Mouse (Mus musculus) CH12.LX (cell line): Measurements from ENCODE around the gene Slc16a3. TPM values are rescaled to one million over a fixed set of nuclear protein-coding genes. Genes with fewer than 3 reads are reported as not detected.

Experiments used
- DNase-seq: peaks from one replicate; pipeline ENCODE4 v3.0.0-alpha.2; 2013; ENCODE audit errors: extremely low read depth
- H3K27ac ChIP-seq: 2 replicates; pipeline ENCODE4 v1.5.1; 2012; ENCODE audit warnings: low read depth, mild to moderate bottlenecking, control low read depth, moderate library complexity; ENCODE audit not compliant: insufficient read depth
- H3K27me3 ChIP-seq: replicated peaks from 2 replicates; pipeline ENCODE3; 2012; ENCODE audit warnings: inconsistent platforms
- H3K36me3 ChIP-seq, 2 experiments: replicated peaks in 1 of 2; 2 replicates each; pipeline versions ENCODE3 to v1.6.1; 2012; ENCODE audit warnings: inconsistent platforms in 1 of 2, low read length in 1 of 2, mild to moderate bottlenecking in 1 of 2, mixed read lengths in 1 of 2, moderate library complexity in 1 of 2; ENCODE audit not compliant: control insufficient read depth in 1 of 2, insufficient read depth in 1 of 2
- H3K4me1 ChIP-seq, 2 experiments: 2 replicates each; pipeline ENCODE4 v1.6.1; 2012; ENCODE audit warnings: inconsistent platforms in 1 of 2, moderate library complexity in 1 of 2; ENCODE audit not compliant: insufficient read depth in 2 of 2, control insufficient read depth in 1 of 2
- H3K4me2 ChIP-seq: 2 replicates; pipeline ENCODE4 v1.6.1; 2012; ENCODE audit warnings: low read depth, mild to moderate bottlenecking, control low read depth; ENCODE audit not compliant: poor library complexity, insufficient read depth, severe bottlenecking
- H3K4me3 ChIP-seq, 3 experiments: fragments of 150-350 bp in 1 of 3; sonication (generic) in 1 of 3; replicated peaks in 1 of 3; 2 replicates each; pipeline versions ENCODE3 to v1.5.1; 2011 to 2012; ENCODE audit warnings: low read depth in 2 of 3, low read length in 2 of 3, mild to moderate bottlenecking in 2 of 3, moderate library complexity in 2 of 3, control low read depth in 1 of 3, improper control_type of control experiment in 1 of 3, inconsistent platforms in 1 of 3, mixed read lengths in 1 of 3; ENCODE audit not compliant: poor library complexity in 1 of 3
- H3K79me2 ChIP-seq: replicated peaks from 2 replicates; pipeline ENCODE4 v1.6.1; 2012; ENCODE audit warnings: mild to moderate bottlenecking, moderate library complexity; ENCODE audit not compliant: control insufficient read depth, poor library complexity, insufficient read depth, severe bottlenecking; ENCODE audit errors: extremely low read depth
- H3K9ac ChIP-seq: 2 replicates; pipeline ENCODE4 v1.6.1; 2012; ENCODE audit warnings: low read depth, mild to moderate bottlenecking, control low read depth, moderate library complexity; ENCODE audit not compliant: insufficient read depth
- H3K9me3 ChIP-seq: replicated peaks from 2 replicates; pipeline ENCODE3; 2012; ENCODE audit warnings: low read length, inconsistent platforms, mixed read lengths
- CTCF ChIP-seq, 2 experiments: IDR thresholded peaks in 1 of 2; conservative IDR thresholded peaks in 1 of 2; 2 replicates each; pipeline ENCODE4 v1.5.1; 2011 to 2012; ENCODE audit warnings: low read depth in 2 of 2, low read length in 2 of 2, improper control_type of control experiment in 1 of 2, inconsistent platforms in 1 of 2, mild to moderate bottlenecking in 1 of 2, moderate library complexity in 1 of 2
- JUN ChIP-seq: IDR thresholded peaks from 2 replicates; pipeline ENCODE4 v1.6.1; 2011; ENCODE audit warnings: low read depth, mild to moderate bottlenecking, low read length, improper control_type of control experiment, moderate library complexity; ENCODE audit not compliant: insufficient read depth
- JUND ChIP-seq: conservative IDR thresholded peaks from 2 replicates; pipeline ENCODE4 v1.6.1; 2011; ENCODE audit warnings: low read depth, low read length, improper control_type of control experiment
- KAT2A ChIP-seq: IDR thresholded peaks from 2 replicates; pipeline ENCODE4 v1.6.1; 2012; ENCODE audit warnings: low read length, improper control_type of control experiment, inconsistent platforms; ENCODE audit not compliant: insufficient replicate concordance
- MAX ChIP-seq: IDR thresholded peaks from 2 replicates; pipeline ENCODE4 v1.6.1; 2011; ENCODE audit warnings: low read length, improper control_type of control experiment
- MXI1 ChIP-seq: IDR thresholded peaks from 2 replicates; pipeline ENCODE4 v1.6.1; 2011; ENCODE audit warnings: mild to moderate bottlenecking, low read depth, low read length, improper control_type of control experiment
- MYC ChIP-seq: IDR thresholded peaks from 2 replicates; pipeline ENCODE4 v1.6.1; 2011; ENCODE audit warnings: low read depth, mild to moderate bottlenecking, improper control_type of control experiment, low read length
- NELFE ChIP-seq: IDR thresholded peaks from 2 replicates; pipeline ENCODE4 v1.6.1; 2011; ENCODE audit warnings: low read depth, low read length, improper control_type of control experiment
- POLR2AphosphoS2 ChIP-seq: IDR thresholded peaks from 2 replicates; pipeline ENCODE4 v1.6.1; 2011; ENCODE audit warnings: low read depth, low read length, improper control_type of control experiment
- RAD21 ChIP-seq: IDR thresholded peaks from 2 replicates; pipeline ENCODE4 v1.6.1; 2011; ENCODE audit warnings: low read depth, mild to moderate bottlenecking, low read length, improper control_type of control experiment, moderate library complexity
- ZMIZ1 ChIP-seq: IDR thresholded peaks from 2 replicates; pipeline ENCODE4 v1.6.1; 2012; ENCODE audit warnings: low read depth, mild to moderate bottlenecking, inconsistent platforms, low read length, improper control_type of control experiment
- ZNF384 ChIP-seq: IDR thresholded peaks from 2 replicates; pipeline ENCODE4 v1.6.1; 2012; ENCODE audit warnings: low read depth, low read length, improper control_type of control experiment, inconsistent platforms
- dilution Hi-C: fragments of 300-500 bp; cut with MboI; formaldehyde crosslinking; loops from 2 replicates; pipeline ENCODE4 v1.14.3; 2020; ENCODE audit warnings: low sequenced_read_pairs; ENCODE audit not compliant: extremely low pct_unique_long_range_greater_than_20kb, extremely low pct_ligation_motif_present
- in situ Hi-C: fragments of 300-500 bp; cut with MboI; formaldehyde crosslinking; loops from 3 replicates; pipeline ENCODE4 v1.14.3; 2019; ENCODE audit warnings: low sequenced_read_pairs, low pct_ligation_motif_present, low pct_unique_long_range_greater_than_20kb, mixed read lengths
- polyA plus RNA-seq: library from polyadenylated mRNA; unstranded; fragments of >175 nt; gene quantifications from 2 replicates; pipeline ENCODE4 v1.2.1, GENCODE M21; 2012; ENCODE audit warnings: low read depth; ENCODE audit not compliant: insufficient read length
- total RNA-seq, 2 experiments: library from RNA; depleted of rRNA; stranded (reverse); fragments of 300-350 nt in 1 of 2; fragments of >200 nt in 1 of 2; gene quantifications; 2 replicates each; pipeline ENCODE4 v1.2.3; 2012 to 2014

Slc16a3 gene
- total and polyA plus RNA-seq, 3 experiments, result 9.7 to 388 (median 130) TPM

- peaks cover 0 to 5% of the 10 kb centered on the region in 2 experiments; a peak in 1 of 4 replicates for H3K4me1 ChIP-seq
- no peak overlapping the region for H3K9ac ChIP-seq
- TF ChIP-seq POLR2AphosphoS2 (no peak), JUND (no peak), RAD21 (no peak), JUN (no peak)
- TF ChIP-seq, all 38 proteins: peak for 0
- H3K27me3 ChIP-seq, result no peaks in the 10 kb centered on the region
- no peak overlapping the region for H3K27ac ChIP-seq
- H3K36me3 ChIP-seq, result peaks cover 89 to 99% of the 10 kb centered on the region in 2 experiments
- no peaks in the 10 kb centered on the region for H3K9me3 ChIP-seq
- H3K4me3 ChIP-seq, result no peak overlapping the region
- peaks cover 90% of the 10 kb centered on the region for H3K79me2 ChIP-seq
- dilution Hi-C loops (no loop called here), in situ Hi-C loops (no loop called here)
- no peak overlapping the region for H3K4me2 ChIP-seq
- DNase-seq, result no peak
These were observed 31.6 kb downstream of the Slc16a3 start for GRCm38 (mm10) chr11:120979711-120980426.

- DNase-seq, result no peak
- Histone ChIP-seq H3K79me2 (peaks cover 91% of the 10 kb centered on the region), H3K27ac (no peak overlapping the region), H3K36me3 (peaks cover 88 to 99% of the 10 kb centered on the region in 2 experiments), H3K9ac (no peak overlapping the region), H3K4me1 (peaks cover 0 to 5% of the 10 kb centered on the region in 2 experiments; a peak in 2 of 4 replicates), H3K9me3 (no peaks in the 10 kb centered on the region), H3K4me2 (no peak overlapping the region), H3K27me3 (no peaks in the 10 kb centered on the region), H3K4me3 (no peak overlapping the region)
- dilution Hi-C loops, result no loop called here
- TF ChIP-seq MXI1, result no peak
- no peak for TF ChIP-seq JUN
- no peak for TF ChIP-seq ZNF384
- no peak for TF ChIP-seq CTCF (conservative IDR thresholded peaks at IDR 0.05 in 1 of 2, IDR thresholded peaks at IDR 0.05 in 1 of 2; ENCODE audit: low read depth in 2 of 2, low read length in 2 of 2)
- no peak for TF ChIP-seq NELFE
- TF ChIP-seq MYC, result no peak
- no peak for TF ChIP-seq ZMIZ1
- no peak for TF ChIP-seq MAX
- no peak for TF ChIP-seq KAT2A
- in situ Hi-C loops, result no loop called here
These were observed 32.3 kb downstream of the Slc16a3 start for GRCm38 (mm10) chr11:120980427-120981035.
